Mouse (Mus musculus) liver, postnatal 0 days (tissue): ENCODE measurements around the gene Esyt3. TPM values are rescaled to one million over a fixed set of nuclear protein-coding genes. Genes with fewer than 3 reads are reported as not detected.

Experiments
- ATAC-seq: fragments of 200-750 bp; cut with Nextera tagmentation; 2 replicates; pipeline ENCODE4 v1.8.0; 2017; ENCODE audit warnings: mild to moderate bottlenecking, moderate library complexity
- DNase-seq: peaks from one replicate; pipeline ENCODE4 v3.0.0-alpha.2; 2016
- H3K27ac ChIP-seq: fragments of 300-500 bp; sonication (generic); 2 replicates; pipeline ENCODE4 v1.5.1; 2014; ENCODE audit warnings: antibody characterized with exemption, moderate library complexity, mild to moderate bottlenecking, low read depth
- H3K27me3 ChIP-seq: fragments of 300-500 bp; sonication (generic); 2 replicates; pipeline ENCODE4 v1.6.1; 2014; ENCODE audit warnings: low read length, control low read depth, mixed read lengths; ENCODE audit not compliant: insufficient read depth
- H3K36me3 ChIP-seq: fragments of 300-500 bp; sonication (generic); replicated peaks from 2 replicates; pipeline ENCODE4 v1.6.1; 2014; ENCODE audit warnings: mild to moderate bottlenecking, control low read depth, low read length, moderate library complexity, mixed read lengths; ENCODE audit not compliant: insufficient read depth
- H3K4me1 ChIP-seq: fragments of 300-500 bp; sonication (generic); 2 replicates; pipeline ENCODE4 v1.6.1; 2014; ENCODE audit warnings: antibody characterized with exemption, mild to moderate bottlenecking, control low read depth; ENCODE audit not compliant: insufficient read depth
- H3K4me2 ChIP-seq: fragments of 300-500 bp; sonication (generic); 2 replicates; pipeline ENCODE4 v1.6.1; 2014; ENCODE audit warnings: low read depth, mild to moderate bottlenecking, low read length, moderate library complexity, mixed read lengths
- H3K4me3 ChIP-seq: fragments of 300-500 bp; sonication (generic); 2 replicates; pipeline ENCODE4 v1.5.1; 2014; ENCODE audit warnings: low read depth, low read length
- H3K9ac ChIP-seq: fragments of 300-500 bp; sonication (generic); replicated peaks from 2 replicates; pipeline ENCODE4 v1.6.1; 2014; ENCODE audit warnings: mild to moderate bottlenecking, moderate library complexity
- H3K9me3 ChIP-seq: fragments of 300-500 bp; sonication (generic); 2 replicates; pipeline ENCODE4 v1.6.1; 2016; ENCODE audit warnings: mild to moderate bottlenecking, control low read depth, low read length, mixed read lengths
- CTCF ChIP-seq: sonication (generic); IDR thresholded peaks from 2 replicates; pipeline ENCODE4 v1.5.1; 2016; ENCODE audit warnings: antibody characterized with exemption, low read depth
- EP300 ChIP-seq: IDR thresholded peaks from 2 replicates; pipeline ENCODE4 v1.6.1; 2016; ENCODE audit warnings: antibody characterized with exemption, low read depth, mild to moderate bottlenecking
- WGBS: fragments of 180-500 bp; shearing (Covaris S2); extraction: QIAGEN DNeasy Blood & Tissue Kit; methylation state at CpG from one replicate; pipeline ENCODE4 v1.1.7; 2014; ENCODE audit not compliant: insufficient replicate concordance; 5-methylcytosine and 5-hydroxymethylcytosine counted together
- polyA plus RNA-seq: library from polyadenylated mRNA; unstranded; fragments of >200 nt; fragmentation: Nextera tagmentation; extraction: Ambion mirVana; gene quantifications from 2 replicates; pipeline ENCODE4 v1.2.1, GENCODE M21; 2015

Esyt3 gene
- polyA plus RNA-seq, 1 experiment from 2014 or later: 0.13 TPM

GRCm38 (mm10) chr9:99359012-99359411 is 655 bp upstream of the Esyt3 start:
- WGBS: 79% methylated on average over 15 of the region's 15 CpGs
- Histone ChIP-seq H3K9ac (no peak overlapping the region), H3K27me3 (peaks cover 44% of the 10 kb centered on the region), H3K9me3 (no peaks in the 10 kb centered on the region), H3K27ac (no peak overlapping the region), H3K4me2 (no peak overlapping the region), H3K4me3 (no peak overlapping the region), H3K36me3 (no peaks in the 10 kb centered on the region), H3K4me1 (no peaks in the 10 kb centered on the region)
- DNase-seq (no peak), ATAC-seq (no peak)
- no peak for TF ChIP-seq EP300
- TF ChIP-seq CTCF: no peak

DNA sequence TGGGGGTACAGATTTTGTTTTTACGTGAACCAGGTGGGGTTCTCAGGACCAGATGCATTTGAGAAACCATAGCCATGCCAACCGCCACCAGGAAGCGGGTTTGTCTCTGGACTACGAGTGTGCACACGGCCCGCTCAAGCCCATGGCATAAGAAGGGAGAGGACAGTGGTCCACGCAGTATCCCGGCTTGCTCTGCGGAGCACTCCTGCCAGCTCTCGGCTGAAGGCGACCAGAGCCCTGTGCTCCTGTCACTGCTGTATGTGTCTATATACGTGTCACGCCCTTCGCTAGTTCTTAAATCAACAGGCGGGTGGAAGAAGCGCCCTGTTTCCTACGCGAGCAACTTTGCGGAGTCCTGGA is 816 bp downstream of the Esyt3 start:
- Histone ChIP-seq H3K9ac (no peak overlapping the region), H3K4me2 (peak overlapping the region; percentile 70), H3K4me3 (peak overlapping the region; percentile 37), H3K27ac (no peak overlapping the region), H3K9me3 (no peaks in the 10 kb centered on the region), H3K27me3 (peaks cover 44% of the 10 kb centered on the region), H3K36me3 (no peaks in the 10 kb centered on the region), H3K4me1 (peaks cover 3% of the 10 kb centered on the region; the same call in 1 of the 2 replicates)
- TF ChIP-seq EP300 (no peak), CTCF (no peak)
- no peak for DNase-seq
- no peak for ATAC-seq
- 7% methylated on average over 19 of the region's 19 CpGs for WGBS

- no peak overlapping the region for H3K9ac ChIP-seq
- H3K27me3 ChIP-seq: peaks cover 44% of the 10 kb centered on the region
- no peak for ATAC-seq
- no peak overlapping the region for H3K4me2 ChIP-seq
- H3K9me3 ChIP-seq: no peaks in the 10 kb centered on the region
- no peak overlapping the region for H3K27ac ChIP-seq
- DNase-seq: no peak
- 41% methylated on average over 5 of the region's 5 CpGs for WGBS
- TF ChIP-seq EP300 (no peak), CTCF (no peak)
- H3K4me1 ChIP-seq: peaks cover 3% of the 10 kb centered on the region; the same call in 1 of the 2 replicates
- no peaks in the 10 kb centered on the region for H3K36me3 ChIP-seq
- no peak overlapping the region for H3K4me3 ChIP-seq
Measured at GRCm38 (mm10) chr9:99355971-99356370, 2.4 kb downstream of the Esyt3 start.

GRCm38 (mm10) chr9:99354796-99355195 is 3.6 kb downstream of the Esyt3 start:
- Histone ChIP-seq H3K27me3 (peaks cover 39% of the 10 kb centered on the region), H3K4me1 (peaks cover 3% of the 10 kb centered on the region; the same call in 1 of the 2 replicates), H3K9me3 (no peaks in the 10 kb centered on the region), H3K4me3 (no peak overlapping the region), H3K27ac (no peak overlapping the region), H3K4me2 (no peak overlapping the region), H3K36me3 (no peaks in the 10 kb centered on the region), H3K9ac (no peak overlapping the region)
- TF ChIP-seq EP300 (no peak), CTCF (no peak)
- ATAC-seq: no peak
- no peak for DNase-seq
- WGBS: 59% methylated on average over 5 of the region's 5 CpGs

DNA sequence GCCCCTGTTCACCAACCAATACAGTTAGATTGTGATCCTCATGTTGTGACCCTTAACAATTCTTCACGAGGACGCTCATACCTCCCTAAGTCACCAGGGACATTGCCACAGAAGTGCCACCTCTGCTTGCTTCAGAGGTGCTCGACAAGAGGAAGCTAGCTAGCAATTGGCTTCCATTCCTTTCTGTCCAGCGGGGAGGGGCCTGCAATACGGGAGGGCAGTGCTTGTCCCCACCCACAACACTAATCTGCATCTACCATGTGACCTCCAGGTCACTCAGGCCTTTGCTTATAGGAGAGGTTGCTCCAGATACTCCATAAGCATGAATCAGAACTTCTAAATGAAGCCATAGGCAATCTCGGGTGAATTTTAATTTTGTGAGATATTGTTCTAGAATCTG is 5.0 kb downstream of the Esyt3 start:
- Histone ChIP-seq H3K27me3 (peaks cover 27% of the 10 kb centered on the region), H3K4me3 (no peak overlapping the region), H3K4me1 (peaks cover 3% of the 10 kb centered on the region; the same call in 1 of the 2 replicates), H3K9ac (no peak overlapping the region), H3K9me3 (no peaks in the 10 kb centered on the region), H3K27ac (no peak overlapping the region), H3K36me3 (no peaks in the 10 kb centered on the region), H3K4me2 (no peak overlapping the region)
- DNase-seq (no peak), ATAC-seq (peak; percentile 79)
- 44% methylated on average over 6 of the region's 6 CpGs for WGBS
- TF ChIP-seq EP300 (no peak), CTCF (no peak)

DNA sequence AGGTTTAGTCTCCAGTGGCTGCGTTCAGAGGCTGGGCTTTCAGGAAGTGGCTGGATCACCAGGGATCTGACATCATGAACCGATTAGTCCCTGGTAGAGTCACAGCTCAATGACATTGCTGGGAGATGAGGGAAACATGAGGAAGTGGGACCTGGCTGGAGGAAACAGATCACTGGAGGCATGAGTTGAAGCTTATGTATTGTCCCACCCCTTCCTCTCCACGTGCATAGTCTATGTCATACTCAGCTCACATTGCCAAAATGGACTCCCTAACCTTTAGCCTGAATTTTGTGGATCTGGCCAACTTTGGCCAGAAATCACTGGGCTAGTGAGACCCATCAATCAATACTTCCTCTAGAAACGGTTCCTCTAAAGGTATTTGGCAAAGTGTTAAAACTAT is 5.4 kb downstream of the Esyt3 start:
- H3K36me3 ChIP-seq: no peaks in the 10 kb centered on the region
- H3K27ac ChIP-seq: no peak overlapping the region
- H3K9ac ChIP-seq: no peak overlapping the region
- DNase-seq: no peak
- 30% methylated on average over 4 of the region's 4 CpGs for WGBS
- no peak overlapping the region for H3K4me2 ChIP-seq
- no peaks in the 10 kb centered on the region for H3K9me3 ChIP-seq
- TF ChIP-seq CTCF (no peak), EP300 (no peak)
- peaks cover 23% of the 10 kb centered on the region for H3K27me3 ChIP-seq
- H3K4me3 ChIP-seq: no peak overlapping the region
- H3K4me1 ChIP-seq: peaks cover 3% of the 10 kb centered on the region; the same call in 1 of the 2 replicates
- ATAC-seq: peak; percentile 86

DNA sequence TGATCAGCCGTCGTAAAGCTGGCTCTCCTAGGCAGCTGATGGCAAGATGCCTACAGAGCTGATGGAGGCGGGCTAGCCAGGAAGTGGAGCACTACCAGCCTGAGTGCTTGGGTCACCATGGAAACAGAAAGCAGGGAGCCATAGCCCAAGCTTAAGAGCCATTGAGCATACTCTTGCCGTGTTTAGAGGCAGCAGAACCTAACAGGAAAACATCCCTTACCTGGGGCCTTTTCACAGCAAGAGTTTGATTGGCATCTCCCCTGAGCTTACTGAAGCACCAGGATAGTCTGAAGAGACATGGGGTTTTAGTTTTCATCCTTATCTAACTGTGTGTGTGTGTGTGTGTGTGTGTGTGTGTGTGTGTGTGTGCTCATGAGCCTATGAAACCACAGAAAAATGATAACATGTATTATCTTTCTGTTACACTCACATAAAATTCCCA is 13.0 kb downstream of the Esyt3 start:
- no peak for ATAC-seq
- H3K9me3 ChIP-seq: no peaks in the 10 kb centered on the region
- no peak overlapping the region for H3K27ac ChIP-seq
- DNase-seq: no peak
- H3K9ac ChIP-seq: no peak overlapping the region
- no peak overlapping the region for H3K4me2 ChIP-seq
- 35% methylated on average over 4 of the region's 4 CpGs for WGBS
- no peak for TF ChIP-seq CTCF
- TF ChIP-seq EP300: no peak
- H3K4me1 ChIP-seq: no peaks in the 10 kb centered on the region
- no peaks in the 10 kb centered on the region for H3K27me3 ChIP-seq
- H3K36me3 ChIP-seq: no peaks in the 10 kb centered on the region
- no peak overlapping the region for H3K4me3 ChIP-seq
